Mouse (Mus musculus): Measurements from ENCODE around the gene T2. TPM values are rescaled to one million over a fixed set of nuclear protein-coding genes. Genes with fewer than 3 reads are reported as not detected.
A peak's percentile ranks its signal among the peaks of the same experiment; 100 is the strongest.

T2 gene
- polyA plus RNA-seq, 1 experiment from 2014 or later: 2.5 TPM

GRCm38 (mm10) chr17:8368570-8368969 lies 12.8 kb downstream of the T2 start:
- Histone ChIP-seq H3K27me3 (ENCODE audit: control insufficient read depth, insufficient read depth, low read length) (peaks cover 8% of the 10 kb centered on the region), H3K36me3 (ENCODE audit: control insufficient read depth, insufficient read depth, low read length) (no peaks in the 10 kb centered on the region), H3K4me3 (ENCODE audit: control insufficient read depth in 1 of 2, insufficient read depth in 1 of 2, low read depth in 1 of 2, low read length in 2 of 2) (no peak overlapping the region), H3K27ac (replicated peaks in 1 of 2; ENCODE audit: control insufficient read depth in 1 of 2, insufficient read depth in 1 of 2, low read depth in 2 of 2, low read length in 2 of 2) (no peak overlapping the region), H3K4me1 (ENCODE audit: control insufficient read depth in 2 of 2, insufficient read depth in 2 of 2, low read length in 2 of 2) (peaks cover 3 to 12% of the 10 kb centered on the region in 2 experiments; a peak in 3 of 4 replicates), H3K4me2 (ENCODE audit: low read length) (no peak overlapping the region), H3K9me3 (ENCODE audit: control insufficient read depth, low read length) (no peaks in the 10 kb centered on the region), H3K9ac (ENCODE audit: low read length) (no peak overlapping the region)
- no peak for ATAC-seq (ENCODE audit: insufficient number of reproducible peaks, insufficient read depth, low FRiP score, low read depth)
- 14% methylated on average over 8 of the region's 8 CpGs for WGBS

- Histone ChIP-seq H3K4me3 (ENCODE audit: control insufficient read depth in 1 of 2, insufficient read depth in 1 of 2, low read depth in 1 of 2, low read length in 2 of 2) (no peak overlapping the region), H3K4me2 (ENCODE audit: low read length) (no peak overlapping the region), H3K27me3 (ENCODE audit: control insufficient read depth, insufficient read depth, low read length) (peaks cover 6% of the 10 kb centered on the region), H3K9ac (ENCODE audit: low read length) (no peak overlapping the region), H3K36me3 (ENCODE audit: control insufficient read depth, insufficient read depth, low read length) (no peaks in the 10 kb centered on the region), H3K9me3 (ENCODE audit: control insufficient read depth, low read length) (no peaks in the 10 kb centered on the region), H3K4me1 (ENCODE audit: control insufficient read depth in 2 of 2, insufficient read depth in 2 of 2, low read length in 2 of 2) (peaks cover 3 to 12% of the 10 kb centered on the region in 2 experiments; a peak in 3 of 4 replicates), H3K27ac (replicated peaks in 1 of 2; ENCODE audit: control insufficient read depth in 1 of 2, insufficient read depth in 1 of 2, low read depth in 2 of 2, low read length in 2 of 2) (no peak overlapping the region)
- no peak for ATAC-seq (ENCODE audit: insufficient number of reproducible peaks, insufficient read depth, low FRiP score, low read depth)
- 60% methylated on average over 2 of the region's 2 CpGs for WGBS
These were observed 13.4 kb downstream of the T2 start for GRCm38 (mm10) chr17:8369171-8369570.

GRCm38 (mm10) chr17:8370634-8371229 lies 14.9 kb downstream of the T2 start:
- WGBS: 35% methylated on average over 13 of the region's 13 CpGs
- Histone ChIP-seq H3K9me3 (ENCODE audit: control insufficient read depth, low read length) (no peaks in the 10 kb centered on the region), H3K36me3 (ENCODE audit: control insufficient read depth, insufficient read depth, low read length) (no peaks in the 10 kb centered on the region), H3K4me1 (ENCODE audit: control insufficient read depth in 2 of 2, insufficient read depth in 2 of 2, low read length in 2 of 2) (peaks cover 3 to 12% of the 10 kb centered on the region in 2 experiments; a peak in 3 of 4 replicates), H3K27ac (replicated peaks in 1 of 2; ENCODE audit: control insufficient read depth in 1 of 2, insufficient read depth in 1 of 2, low read depth in 2 of 2, low read length in 2 of 2) (no peak overlapping the region), H3K9ac (ENCODE audit: low read length) (no peak overlapping the region), H3K4me3 (ENCODE audit: control insufficient read depth in 1 of 2, insufficient read depth in 1 of 2, low read depth in 1 of 2, low read length in 2 of 2) (no peak overlapping the region), H3K27me3 (ENCODE audit: control insufficient read depth, insufficient read depth, low read length) (peaks cover 6% of the 10 kb centered on the region), H3K4me2 (ENCODE audit: low read length) (no peak overlapping the region)
- ATAC-seq (ENCODE audit: insufficient number of reproducible peaks, insufficient read depth, low FRiP score, low read depth): no peak

- Histone ChIP-seq H3K4me2 (ENCODE audit: low read length) (peak overlapping the region; percentile 76), H3K4me3 (ENCODE audit: control insufficient read depth in 1 of 2, insufficient read depth in 1 of 2, low read depth in 1 of 2, low read length in 2 of 2) (peak overlapping the region; percentile 26 to 34), H3K4me1 (ENCODE audit: control insufficient read depth in 2 of 2, insufficient read depth in 2 of 2, low read length in 2 of 2) (peaks cover 3 to 12% of the 10 kb centered on the region in 2 experiments; a peak in 3 of 4 replicates), H3K27me3 (ENCODE audit: control insufficient read depth, insufficient read depth, low read length) (peaks cover 6% of the 10 kb centered on the region), H3K9ac (ENCODE audit: low read length) (peak overlapping the region; percentile 60), H3K27ac (replicated peaks in 1 of 2; ENCODE audit: control insufficient read depth in 1 of 2, insufficient read depth in 1 of 2, low read depth in 2 of 2, low read length in 2 of 2) (peak overlapping the region; percentile 70 to 72), H3K36me3 (ENCODE audit: control insufficient read depth, insufficient read depth, low read length) (no peaks in the 10 kb centered on the region), H3K9me3 (ENCODE audit: control insufficient read depth, low read length) (no peaks in the 10 kb centered on the region)
- WGBS: under 1% methylated on average over 7 of the region's 7 CpGs
- ATAC-seq (ENCODE audit: insufficient number of reproducible peaks, insufficient read depth, low FRiP score, low read depth): peak; percentile 71
These were observed 16.0 kb downstream of the T2 start for GRCm38 (mm10) chr17:8371834-8372233.

- H3K9me3 ChIP-seq (ENCODE audit: control insufficient read depth, low read length): no peaks in the 10 kb centered on the region
- H3K4me1 ChIP-seq (ENCODE audit: control insufficient read depth in 2 of 2, insufficient read depth in 2 of 2, low read length in 2 of 2): peaks cover 3 to 12% of the 10 kb centered on the region in 2 experiments; a peak in 3 of 4 replicates
- no peak for ATAC-seq (ENCODE audit: insufficient number of reproducible peaks, insufficient read depth, low FRiP score, low read depth)
- H3K9ac ChIP-seq (ENCODE audit: low read length): peak overlapping the region; percentile 60
- peak overlapping the region; percentile 76 for H3K4me2 ChIP-seq (ENCODE audit: low read length)
- 4% methylated on average over 18 of the region's 18 CpGs for WGBS
- no peaks in the 10 kb centered on the region for H3K36me3 ChIP-seq (ENCODE audit: control insufficient read depth, insufficient read depth, low read length)
- peak overlapping the region; percentile 70 to 72 for H3K27ac ChIP-seq (replicated peaks in 1 of 2; ENCODE audit: control insufficient read depth in 1 of 2, insufficient read depth in 1 of 2, low read depth in 2 of 2, low read length in 2 of 2)
- H3K27me3 ChIP-seq (ENCODE audit: control insufficient read depth, insufficient read depth, low read length): peaks cover 6% of the 10 kb centered on the region
- H3K4me3 ChIP-seq (ENCODE audit: control insufficient read depth in 1 of 2, insufficient read depth in 1 of 2, low read depth in 1 of 2, low read length in 2 of 2): peak overlapping the region; percentile 26 to 34; a peak in 3 of 4 replicates
These were observed 16.7 kb downstream of the T2 start for GRCm38 (mm10) chr17:8372286-8373046.

- Histone ChIP-seq H3K4me2 (ENCODE audit: low read length) (no peak overlapping the region), H3K27me3 (ENCODE audit: control insufficient read depth, insufficient read depth, low read length) (no peaks in the 10 kb centered on the region; the same call in 1 of the 2 replicates), H3K9ac (ENCODE audit: low read length) (no peak overlapping the region), H3K4me3 (ENCODE audit: control insufficient read depth in 1 of 2, insufficient read depth in 1 of 2, low read depth in 1 of 2, low read length in 2 of 2) (no peak overlapping the region), H3K27ac (replicated peaks in 1 of 2; ENCODE audit: control insufficient read depth in 1 of 2, insufficient read depth in 1 of 2, low read depth in 2 of 2, low read length in 2 of 2) (no peak overlapping the region), H3K9me3 (ENCODE audit: control insufficient read depth, low read length) (0 out of 2 replicates have a peak, but pooled peaks cover 5% of the 10 kb centered on the region), H3K4me1 (ENCODE audit: control insufficient read depth in 2 of 2, insufficient read depth in 2 of 2, low read length in 2 of 2) (peaks cover 0 to under 1% of the 10 kb centered on the region in 2 experiments; a peak in 1 of 4 replicates), H3K36me3 (ENCODE audit: control insufficient read depth, insufficient read depth, low read length) (no peaks in the 10 kb centered on the region)
- WGBS: 49% methylated on average over 5 of the region's 5 CpGs
- ATAC-seq (ENCODE audit: insufficient number of reproducible peaks, insufficient read depth, low FRiP score, low read depth): no peak
These were observed 21.5 kb downstream of the T2 start for GRCm38 (mm10) chr17:8377298-8377697.

GRCm38 (mm10) chr17:8385441-8385840 lies 29.6 kb downstream of the T2 start:
- peaks cover 32% of the 10 kb centered on the region for H3K27me3 ChIP-seq (ENCODE audit: control insufficient read depth, insufficient read depth, low read length)
- no peak overlapping the region for H3K4me3 ChIP-seq (ENCODE audit: control insufficient read depth in 1 of 2, insufficient read depth in 1 of 2, low read depth in 1 of 2, low read length in 2 of 2)
- H3K36me3 ChIP-seq (ENCODE audit: control insufficient read depth, insufficient read depth, low read length): no peaks in the 10 kb centered on the region
- H3K27ac ChIP-seq (replicated peaks in 1 of 2; ENCODE audit: control insufficient read depth in 1 of 2, insufficient read depth in 1 of 2, low read depth in 2 of 2, low read length in 2 of 2): no peak overlapping the region
- no peak for ATAC-seq (ENCODE audit: insufficient number of reproducible peaks, insufficient read depth, low FRiP score, low read depth)
- H3K9ac ChIP-seq (ENCODE audit: low read length): no peak overlapping the region
- H3K4me1 ChIP-seq (ENCODE audit: control insufficient read depth in 2 of 2, insufficient read depth in 2 of 2, low read length in 2 of 2): peaks cover 0 to 2% of the 10 kb centered on the region in 2 experiments; a peak in 1 of 4 replicates
- H3K9me3 ChIP-seq (ENCODE audit: control insufficient read depth, low read length): 0 out of 2 replicates have a peak, but pooled peaks cover 5% of the 10 kb centered on the region
- WGBS: 91% methylated on average over 2 of the region's 2 CpGs
- H3K4me2 ChIP-seq (ENCODE audit: low read length): no peak overlapping the region

Data from heart, embryonic 14.5 days (tissue).